Mouse (Mus musculus) stomach, postnatal 0 days (tissue): ENCODE results near the gene AI854703.

Source experiments
- CTCF ChIP-seq: IDR thresholded peaks from 2 replicates; pipeline ENCODE4 v1.5.1; 2016; ENCODE audit warnings: antibody characterized with exemption, low read depth, mild to moderate bottlenecking, moderate library complexity
- EP300 ChIP-seq: optimal IDR thresholded peaks from 2 replicates; pipeline ENCODE3; 2016; ENCODE audit warnings: antibody characterized with exemption

GRCm38 (mm10) chr6:48664750-48665149, 38.2 kb downstream of the AI854703 start:
- TF ChIP-seq CTCF (no peak), EP300 (no peak)
